Mouse (Mus musculus): ENCODE data around the gene Gnaq. TPM values are rescaled to one million over a fixed set of nuclear protein-coding genes. Genes with fewer than 3 reads are reported as not detected.
"Not testable (repeated sequence)": the region's sequence is repeated elsewhere in the genome, so short reads cannot be mapped to it uniquely, and the experiment has no call there.

Gene Gnaq
- total RNA-seq, 2 experiments from 2014 or later, result 12.2 to 15.7 TPM

DNA sequence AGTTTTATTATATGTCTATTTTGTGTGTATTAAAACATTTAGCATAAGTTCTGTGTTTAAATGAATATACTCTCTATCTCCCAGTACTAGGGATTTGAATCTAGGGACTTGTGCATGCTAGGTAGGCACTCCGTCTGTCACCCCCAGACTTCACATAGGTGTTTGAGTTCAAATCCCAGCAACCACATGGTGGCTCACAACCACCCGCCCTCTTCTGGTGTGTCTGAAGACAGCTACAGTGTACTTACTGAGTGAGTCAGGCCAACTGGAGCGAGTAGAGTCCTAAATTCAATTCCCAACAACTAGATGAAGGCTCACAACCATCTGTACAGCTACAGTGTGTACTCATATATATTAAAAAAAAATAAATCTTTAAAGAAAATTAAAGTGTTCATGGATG is 21.2 kb downstream of the Gnaq start:
- no peak for DNase-seq
- intact Hi-C loops (cut with DNase I), result no loop called here
- Histone ChIP-seq H3K27ac (no peak overlapping the region), H3K4me3 (no peak overlapping the region)
- no peak for TF ChIP-seq CTCF (IDR thresholded peaks at IDR 0.05)

DNA sequence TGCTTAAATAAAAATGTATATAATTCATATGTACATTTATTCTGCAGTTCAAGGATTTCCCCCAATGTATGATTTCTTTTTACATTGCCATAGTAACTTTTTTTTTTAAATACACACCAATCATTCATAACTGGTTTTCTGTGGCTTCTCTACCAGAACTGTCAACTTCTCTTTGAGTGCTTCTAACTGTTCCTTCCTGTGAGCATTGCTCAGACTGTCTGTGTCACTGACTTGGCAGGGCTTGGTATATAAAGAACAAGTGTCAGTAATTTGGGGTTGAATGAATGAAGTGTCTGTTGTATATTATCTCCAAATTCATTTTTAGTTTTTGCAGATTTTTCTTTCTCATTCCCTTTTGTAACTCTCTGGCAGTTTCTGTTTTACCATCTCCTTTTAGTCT is 21.8 kb downstream of the Gnaq start:
- no peak for DNase-seq
- H3K4me3 ChIP-seq, result no peak overlapping the region
- no peak for TF ChIP-seq CTCF (IDR thresholded peaks at IDR 0.05)
- intact Hi-C loops (cut with DNase I), result no loop called here
- H3K27ac ChIP-seq, result no peak overlapping the region

DNA sequence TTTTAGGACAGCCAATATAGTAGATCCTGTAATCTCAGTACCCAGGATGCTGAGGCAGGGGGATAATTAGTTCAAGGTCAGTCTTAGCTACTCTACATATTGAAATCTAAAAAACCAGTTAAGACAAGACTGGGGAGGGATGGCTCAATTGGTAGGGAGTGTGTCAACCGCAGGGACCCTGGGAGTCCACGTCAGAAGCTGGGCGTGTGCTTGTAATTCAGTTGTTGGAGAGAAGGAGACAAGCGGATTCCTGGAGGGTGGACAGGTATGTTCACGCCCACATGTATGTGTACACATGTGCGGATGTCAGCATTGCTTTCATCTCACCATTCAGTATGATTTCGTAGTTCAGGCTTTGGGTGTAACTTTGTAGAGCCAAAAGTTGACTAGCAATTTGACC is 24.5 kb downstream of the Gnaq start:
- DNase-seq, result no peak
- H3K4me3 ChIP-seq, result no peak overlapping the region
- intact Hi-C loops (cut with DNase I), result no loop called here
- peak overlapping the region; percentile 53 for H3K27ac ChIP-seq
- no peak for TF ChIP-seq CTCF (IDR thresholded peaks at IDR 0.05)

DNA sequence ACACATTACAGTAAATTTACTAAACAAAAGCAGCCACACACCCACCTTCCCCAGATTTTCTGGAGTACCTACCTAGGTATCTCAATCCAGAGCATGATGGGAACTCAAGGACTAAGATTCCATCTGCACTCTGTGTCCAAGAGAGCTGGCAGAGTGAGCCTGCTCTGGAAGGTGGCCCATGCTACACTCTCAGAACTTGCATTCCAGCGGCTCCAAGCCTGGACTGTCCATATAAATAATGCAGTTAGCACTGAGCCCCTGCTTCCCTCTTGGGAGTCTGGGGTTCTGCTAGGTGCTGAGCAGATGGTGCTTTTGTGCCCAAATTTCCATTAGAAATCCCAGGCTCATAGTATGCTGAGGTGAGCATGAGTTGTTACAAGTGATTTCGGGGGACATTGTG is 28.1 kb downstream of the Gnaq start:
- peak; percentile 69 for DNase-seq
- Histone ChIP-seq H3K27ac (peak overlapping the region; percentile 48), H3K4me3 (no peak overlapping the region)
- intact Hi-C loops (cut with DNase I), result no loop called here
- no peak for TF ChIP-seq CTCF (IDR thresholded peaks at IDR 0.05)

DNA sequence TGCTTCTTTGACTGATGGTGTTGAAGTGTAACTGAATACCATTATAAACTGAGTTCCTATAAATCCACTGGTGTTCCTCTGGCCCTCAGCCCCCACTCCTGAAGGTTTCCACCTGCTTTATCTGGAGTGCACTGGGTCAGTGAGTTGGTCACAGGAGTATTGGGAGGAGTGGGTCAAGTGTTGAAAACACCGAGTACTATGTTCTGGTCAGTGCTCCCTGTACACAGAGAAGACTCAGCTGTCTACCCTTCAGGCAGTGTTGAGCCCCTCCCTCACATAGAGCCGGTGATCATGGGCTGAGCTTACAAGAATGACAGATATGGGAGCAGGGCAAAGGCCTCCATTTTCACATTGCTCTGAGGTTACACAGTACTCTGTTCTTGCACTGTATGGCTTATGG is 28.6 kb downstream of the Gnaq start:
- intact Hi-C loops (cut with DNase I), result no loop called here
- DNase-seq, result no peak
- H3K4me3 ChIP-seq, result no peak overlapping the region
- TF ChIP-seq CTCF (IDR thresholded peaks at IDR 0.05), result no peak
- H3K27ac ChIP-seq, result no peak overlapping the region; the same call in 1 of the 2 replicates

DNA sequence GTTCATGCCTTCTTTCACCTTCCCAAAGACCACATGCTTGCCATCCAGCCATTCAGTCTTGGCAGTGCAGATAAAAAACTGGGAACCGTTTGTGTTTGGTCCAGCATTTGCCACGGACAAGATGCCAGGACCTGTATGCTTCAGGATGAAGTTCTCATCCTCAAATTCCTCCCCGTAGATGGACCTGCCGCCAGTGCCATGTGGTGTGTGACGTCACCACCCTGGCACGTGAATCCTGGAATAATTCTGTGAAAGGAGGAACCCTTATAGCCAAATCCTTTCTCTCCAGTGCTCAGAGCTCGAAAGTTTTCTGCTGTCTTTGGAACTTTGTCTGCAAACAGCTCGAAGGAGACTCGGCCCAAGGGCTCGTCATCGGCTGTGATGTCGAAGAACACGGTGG is 31.8 kb downstream of the Gnaq start:
- DNase-seq; intact Hi-C loops (cut with DNase I); H3K27ac ChIP-seq; H3K4me3 ChIP-seq: not testable (repeated sequence)

DNA sequence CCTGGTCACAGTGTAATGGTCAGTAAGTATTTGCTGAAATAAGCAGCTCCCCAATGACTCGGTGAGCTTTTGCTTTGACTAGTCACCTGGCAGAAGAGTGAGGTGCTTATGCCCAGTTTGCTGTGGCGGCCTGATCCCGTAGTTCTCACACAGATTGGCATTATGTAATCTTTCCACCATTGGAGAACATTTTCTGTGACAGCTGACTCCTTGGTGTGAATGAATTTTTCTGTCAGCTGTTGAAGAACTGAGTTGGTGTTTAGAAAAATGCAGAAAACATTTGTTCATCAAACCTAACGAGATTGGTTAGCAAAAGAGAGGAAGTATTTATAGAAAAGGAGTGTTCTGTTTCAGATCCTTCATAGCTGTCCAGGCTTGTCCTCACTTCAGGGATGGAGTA is 34.6 kb downstream of the Gnaq start:
- Histone ChIP-seq H3K27ac (peak overlapping the region; percentile 79), H3K4me3 (no peak overlapping the region)
- no peak for DNase-seq
- intact Hi-C loops (cut with DNase I), result no loop called here
- TF ChIP-seq CTCF (IDR thresholded peaks at IDR 0.05), result no peak

DNA sequence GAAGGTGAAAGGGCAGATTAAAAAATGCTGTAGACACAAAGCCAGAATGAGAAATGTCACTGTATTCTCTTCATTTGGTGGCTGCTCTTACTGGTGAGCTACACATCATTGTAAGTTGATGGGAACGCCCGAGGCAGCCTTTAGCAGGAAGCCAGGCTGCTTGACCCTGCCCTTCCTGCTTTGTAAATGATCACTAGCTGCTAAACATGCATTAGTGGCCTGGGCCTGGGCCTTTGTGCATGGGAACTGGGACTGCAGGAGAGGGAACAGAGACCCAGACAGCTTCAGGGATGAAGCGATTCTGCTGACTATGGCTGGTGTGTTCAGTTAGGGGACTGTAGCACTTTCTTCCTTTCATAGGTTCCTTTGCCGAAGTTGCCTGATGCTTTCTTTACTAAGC is 35.6 kb downstream of the Gnaq start:
- peak overlapping the region; percentile 79 for H3K27ac ChIP-seq
- intact Hi-C loops (cut with DNase I), result no loop called here
- no peak overlapping the region for H3K4me3 ChIP-seq
- peak; percentile 52 for DNase-seq
- TF ChIP-seq CTCF (IDR thresholded peaks at IDR 0.05), result no peak

DNA sequence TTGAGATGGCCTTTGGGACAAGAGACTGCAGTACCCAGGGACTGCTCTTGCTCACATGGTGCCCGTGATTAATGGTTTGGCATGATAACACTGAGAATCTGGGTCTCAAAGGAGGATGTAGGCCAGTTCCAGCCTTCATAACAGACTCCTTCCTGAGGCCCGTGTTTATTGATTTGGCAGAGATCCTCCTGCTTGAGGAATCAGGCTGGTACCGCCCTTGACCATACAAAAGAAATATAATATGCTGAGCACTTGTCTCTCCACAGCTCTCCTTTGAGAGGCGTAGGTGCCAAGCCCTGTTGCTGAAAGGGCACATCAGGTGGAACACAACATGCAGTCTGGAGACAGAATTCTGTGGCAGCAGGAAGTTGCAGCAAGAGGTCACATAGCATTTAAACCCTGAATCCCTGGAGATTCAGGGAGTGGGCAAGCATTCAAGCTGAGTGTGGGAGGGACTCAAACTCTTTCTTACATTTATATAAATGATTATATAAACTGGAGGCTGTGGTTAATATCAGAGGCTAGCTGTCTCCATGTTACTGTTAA is 36.1 kb downstream of the Gnaq start:
- intact Hi-C loops (cut with DNase I), result no loop called here
- peak overlapping the region; percentile 79 for H3K27ac ChIP-seq
- peak; percentile 58 for DNase-seq
- TF ChIP-seq CTCF (IDR thresholded peaks at IDR 0.05), result no peak
- H3K4me3 ChIP-seq, result no peak overlapping the region; the same call in 1 of the 2 replicates

DNA sequence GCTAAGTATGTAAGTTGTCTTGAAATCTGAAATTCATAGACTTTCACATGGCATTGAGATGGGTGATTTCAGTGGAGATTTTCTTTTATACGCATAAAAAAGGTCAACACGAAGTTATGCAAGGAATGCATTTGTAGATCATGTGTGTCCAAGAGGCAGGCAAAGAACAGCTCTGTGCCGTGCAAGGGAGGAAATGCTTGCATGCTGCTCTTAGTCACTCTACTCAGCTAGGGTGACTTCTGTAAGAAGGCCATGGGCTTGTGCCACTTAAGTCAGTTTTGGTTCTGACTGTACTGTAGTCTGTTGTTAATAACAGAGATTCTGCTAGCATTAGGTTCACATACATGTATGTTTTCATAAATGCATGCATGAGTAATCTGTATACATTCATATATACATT is 38.1 kb downstream of the Gnaq start:
- DNase-seq, result no peak
- intact Hi-C loops (cut with DNase I), result no loop called here
- Histone ChIP-seq H3K27ac (no peak overlapping the region), H3K4me3 (no peak overlapping the region)
- no peak for TF ChIP-seq CTCF (IDR thresholded peaks at IDR 0.05)

DNA sequence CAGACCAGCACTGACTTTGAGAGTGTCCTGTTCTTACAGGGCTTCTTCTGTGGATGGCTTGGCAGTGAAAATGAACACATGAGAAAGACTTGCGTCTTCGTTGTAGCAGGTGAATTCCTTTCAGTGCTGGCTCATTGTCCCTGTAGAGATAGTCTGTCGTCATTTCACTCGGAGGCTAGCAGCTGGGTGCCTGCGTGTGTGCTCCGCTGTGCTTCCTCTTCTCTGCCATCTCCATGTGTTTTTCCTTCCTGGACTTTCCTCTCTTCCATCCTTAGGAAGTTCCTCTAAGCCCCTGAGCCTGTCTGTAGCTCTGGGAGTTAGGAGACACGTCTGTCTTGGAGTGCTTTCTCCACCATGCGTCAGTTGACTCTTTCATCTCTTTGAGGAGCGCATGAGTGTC is 41.1 kb downstream of the Gnaq start:
- no peak for TF ChIP-seq CTCF (IDR thresholded peaks at IDR 0.05)
- intact Hi-C loops (cut with DNase I), result loop anchor here (2.0 kb wide), 1 partner anchor 39 kb away; no protein-coding TSS in a partner anchor
- H3K27ac ChIP-seq, result peak overlapping the region; percentile 38
- no peak for DNase-seq
- no peak overlapping the region for H3K4me3 ChIP-seq

DNA sequence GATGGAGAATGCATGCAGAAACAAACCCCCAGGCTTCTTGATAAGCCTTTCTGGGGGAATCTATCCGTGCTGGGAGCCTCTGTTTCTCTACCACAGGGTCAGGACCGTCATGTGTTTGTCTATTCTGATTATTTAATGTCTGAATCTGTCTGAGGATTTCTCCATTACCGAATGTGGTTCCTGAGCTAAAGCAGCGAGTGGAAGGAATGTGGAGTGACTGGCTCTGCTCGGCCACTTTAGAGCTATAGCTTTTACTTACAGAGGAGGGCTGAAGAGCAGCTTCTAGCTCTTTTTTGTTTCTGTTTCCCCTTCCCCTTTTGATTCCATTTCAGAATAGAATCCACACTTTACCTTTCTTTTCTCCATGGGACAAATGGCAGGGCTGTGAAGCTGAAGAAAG is 43.8 kb downstream of the Gnaq start:
- TF ChIP-seq CTCF (IDR thresholded peaks at IDR 0.05), result peak; percentile 5; the same call in 1 of the 2 replicates
- Histone ChIP-seq H3K27ac (peak overlapping the region; percentile 76; the same call in 1 of the 2 replicates), H3K4me3 (no peak overlapping the region)
- intact Hi-C loops (cut with DNase I), result no loop called here
- DNase-seq, result no peak

DNA sequence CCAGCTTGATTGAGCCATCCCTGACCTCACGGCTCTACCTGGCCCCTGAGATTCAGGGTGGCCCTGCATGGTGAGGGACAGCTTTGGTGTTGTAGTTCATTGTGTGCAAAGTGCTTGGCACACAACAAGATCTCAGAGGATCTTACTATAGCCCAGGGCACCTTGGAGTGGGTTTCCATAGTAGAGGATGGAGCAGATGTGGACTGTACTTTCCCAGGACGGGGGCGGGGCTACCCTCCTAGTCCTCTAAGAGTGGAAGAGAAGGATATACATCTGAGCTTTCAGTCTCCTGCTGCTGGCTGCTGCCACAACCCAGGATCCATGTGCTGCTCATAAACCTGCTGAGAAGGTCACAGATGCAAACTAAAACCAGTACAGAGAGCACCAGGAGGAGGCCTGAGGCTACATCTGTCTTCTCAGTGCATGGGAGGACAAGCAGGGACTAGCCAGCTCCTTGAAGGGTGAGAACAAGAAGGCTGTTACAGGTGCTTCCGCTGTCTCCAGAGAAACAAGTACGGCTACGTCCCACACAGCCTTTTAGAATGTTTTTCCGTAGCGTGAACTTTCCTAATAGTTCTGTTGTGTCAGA is 44.6 kb downstream of the Gnaq start:
- H3K27ac ChIP-seq, result peak overlapping the region; percentile 76
- TF ChIP-seq CTCF (IDR thresholded peaks at IDR 0.05), result no peak

DNA sequence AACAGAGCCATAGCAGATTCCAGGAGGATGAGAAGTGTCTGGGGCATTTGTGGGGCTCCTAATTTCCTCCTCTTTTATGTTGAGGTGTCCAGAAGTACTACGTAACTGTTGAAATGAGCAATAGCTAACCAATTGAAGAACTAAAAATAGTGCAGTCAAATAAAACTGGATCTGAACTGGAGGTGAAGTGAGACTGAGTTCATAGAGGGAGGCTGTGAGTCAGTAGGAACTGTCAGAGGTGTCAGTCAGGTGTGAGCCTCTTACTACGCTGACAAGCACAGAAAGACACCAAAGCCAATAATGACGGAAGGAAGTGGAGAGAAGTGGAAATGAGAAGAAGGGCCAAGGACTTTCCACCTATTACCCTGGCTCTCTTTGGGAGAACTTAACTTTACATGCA is 48.6 kb downstream of the Gnaq start:
- DNase-seq, result no peak
- no peak for TF ChIP-seq CTCF (IDR thresholded peaks at IDR 0.05)
- intact Hi-C loops (cut with DNase I), result no loop called here
- Histone ChIP-seq H3K27ac (peak overlapping the region; percentile 71), H3K4me3 (no peak overlapping the region)

More for the DNA sequence above, 44.6 kb downstream of the Gnaq start:
- intact Hi-C loops (cut with DNase I), result no loop called here
- H3K4me3 ChIP-seq, result no peak overlapping the region
- peak; percentile 62 for DNase-seq
